Mouse (Mus musculus): ENCODE data around the gene Hcfc2.

GRCm38 (mm10) chr10:82652625-82653024 lies 43.3 kb upstream of the Hcfc2 start:
- TF ChIP-seq POLR2A (IDR thresholded peaks at IDR 0.05; ENCODE audit: extremely low read depth, insufficient read depth, low read length) (no peak), CTCF (IDR thresholded peaks at IDR 0.05; ENCODE audit: extremely low read depth, insufficient read depth, low read length) (no peak)

All from cortical plate, adult 2 months (tissue).